Mouse (Mus musculus): ENCODE measurements around the gene Xab2.

DNA sequence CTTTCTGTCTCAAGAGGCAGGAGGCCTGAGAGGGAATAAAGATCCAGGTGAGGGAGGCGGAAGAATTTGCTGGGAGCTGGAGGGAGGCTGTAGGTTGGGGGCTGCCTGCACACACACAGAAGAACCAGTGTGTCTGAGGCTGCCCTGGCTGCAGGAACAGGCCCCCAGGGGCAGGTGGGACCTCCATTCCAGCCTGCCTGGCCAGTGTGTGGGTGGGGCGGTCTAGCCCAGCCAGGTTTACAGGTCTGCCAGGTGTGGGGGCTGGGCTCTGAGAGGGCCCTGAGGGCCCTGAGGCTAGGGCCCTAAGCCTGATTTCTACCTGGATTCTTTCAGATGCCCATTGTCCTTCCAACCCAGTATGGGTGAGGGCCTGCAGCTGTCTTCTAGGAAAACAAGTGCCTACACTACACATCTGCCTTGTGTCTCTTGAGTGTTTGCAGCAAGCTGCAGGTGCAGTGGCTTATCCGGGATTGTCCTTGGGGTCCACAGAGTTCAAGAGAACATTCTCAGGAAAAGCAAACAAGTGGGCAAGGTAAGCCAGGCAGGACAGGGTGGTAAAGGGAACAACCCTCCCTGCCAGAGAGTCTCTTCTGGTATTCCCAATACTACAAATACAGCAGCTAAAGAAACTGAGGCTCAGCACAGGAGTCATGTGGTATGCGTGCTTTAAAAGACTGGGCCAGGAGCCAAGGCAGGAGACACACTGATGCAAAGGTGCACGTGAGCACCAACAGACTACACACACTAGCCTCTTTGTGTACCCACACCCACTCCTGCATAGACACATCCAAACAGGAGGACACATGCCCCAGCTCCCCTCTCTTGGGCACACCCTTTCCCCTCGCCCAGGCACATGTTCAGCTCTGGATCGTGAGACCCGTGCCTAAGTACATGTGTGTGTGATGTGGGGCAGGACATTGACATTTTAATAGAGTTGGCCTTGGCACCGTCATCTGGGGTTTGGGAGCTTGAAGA lies 41.4 kb downstream of the Xab2 start:
- no peak for TF ChIP-seq CTCF (IDR thresholded peaks at IDR 0.05; ENCODE audit: low read depth, low read length)
- TF ChIP-seq POLR2A (IDR thresholded peaks at IDR 0.05; ENCODE audit: extremely low read depth, insufficient read depth, low read length) = no peak
